Mouse (Mus musculus) erythroblast, adult 5-6 weeks (primary cell): ENCODE data around the gene Pcbp4. TPM values are rescaled to one million over a fixed set of nuclear protein-coding genes. Genes with fewer than 3 reads are reported as not detected.
"Not testable (repeated sequence)": the region's sequence is repeated elsewhere in the genome, so short reads cannot be mapped to it uniquely, and the experiment has no call there.

Source experiments
- ATAC-seq: replicated peaks from 2 replicates; pipeline ENCODE4 v1.8.0; 2016; ENCODE audit warnings: moderate number of reproducible peaks, mild to moderate bottlenecking, moderate TSS enrichment, inconsistent platforms; ENCODE audit not compliant: poor library complexity, low FRiP score, severe bottlenecking
- total RNA-seq, 2 experiments: library from RNA; stranded (forward) in 1 of 2; stranded (reverse) in 1 of 2; fragments of 150-400 nt in 1 of 2; fragments of 200-764, 138-1000 nt in 1 of 2; gene quantifications; 2 replicates each; pipeline versions ENCODE4 v1.2.3 to v1.2.4; 2015 to 2017; ENCODE audit warnings: low replicate concordance in 2 of 2

Pcbp4 gene
- total RNA-seq, 2 experiments from 2014 or later, result not detected

DNA sequence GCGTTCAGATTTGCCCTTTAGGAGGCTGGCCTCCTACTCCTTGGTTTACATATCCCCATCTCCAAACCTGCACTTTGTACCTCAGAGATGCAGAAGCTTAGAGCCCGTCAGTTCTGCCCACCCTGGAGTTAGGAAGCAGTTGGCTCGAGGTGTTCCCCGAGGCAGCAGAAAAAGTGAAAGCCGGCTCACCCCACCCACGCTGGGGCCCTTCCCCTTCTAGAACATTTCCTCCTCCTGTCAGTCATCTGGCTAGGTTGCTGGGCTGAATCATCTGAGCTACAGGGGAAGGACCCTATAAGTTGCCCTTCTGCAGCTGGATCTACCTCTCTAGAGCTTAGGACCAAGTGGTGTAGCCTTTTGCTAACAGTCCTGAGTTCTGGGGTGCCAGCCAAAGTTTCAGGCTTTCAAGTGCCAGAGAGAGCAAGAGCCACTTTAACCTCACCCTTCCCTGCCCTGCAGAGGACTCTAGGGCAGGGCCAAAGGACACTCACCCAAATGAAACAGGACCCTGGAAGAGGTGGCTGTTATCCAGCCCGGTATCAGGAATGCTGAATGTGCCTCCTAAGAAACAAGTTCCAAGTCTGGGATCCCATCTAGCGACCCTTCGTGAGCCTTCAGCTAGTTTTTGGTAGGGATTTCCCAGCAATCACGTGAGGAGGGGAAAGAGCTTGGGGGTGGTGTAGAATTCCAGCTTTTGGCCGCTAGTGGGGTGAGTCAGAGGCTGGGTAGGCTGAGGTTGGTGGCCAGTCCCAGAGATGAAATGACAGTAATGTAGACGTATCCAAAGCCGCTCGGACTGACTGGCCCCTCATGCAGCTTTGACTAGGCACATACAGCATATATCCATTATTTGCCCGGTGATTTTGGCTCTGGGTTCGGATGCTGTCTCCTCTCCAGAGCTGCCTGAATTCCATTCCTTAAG is 23.2 kb downstream of the Pcbp4 start:
- no peak; the same call in 1 of the 2 replicates for ATAC-seq

- peak; percentile 98 for ATAC-seq
Measured at GRCm38 (mm10) chr9:106476924-106477484, 23.9 kb downstream of the Pcbp4 start, which contains the start of gene Parp3. Gene Parp3, minus strand, starts transcription at chr9:106476949.

GRCm38 (mm10) chr9:106477649-106478048 is 24.6 kb downstream of the Pcbp4 start:
- ATAC-seq, result no peak

DNA sequence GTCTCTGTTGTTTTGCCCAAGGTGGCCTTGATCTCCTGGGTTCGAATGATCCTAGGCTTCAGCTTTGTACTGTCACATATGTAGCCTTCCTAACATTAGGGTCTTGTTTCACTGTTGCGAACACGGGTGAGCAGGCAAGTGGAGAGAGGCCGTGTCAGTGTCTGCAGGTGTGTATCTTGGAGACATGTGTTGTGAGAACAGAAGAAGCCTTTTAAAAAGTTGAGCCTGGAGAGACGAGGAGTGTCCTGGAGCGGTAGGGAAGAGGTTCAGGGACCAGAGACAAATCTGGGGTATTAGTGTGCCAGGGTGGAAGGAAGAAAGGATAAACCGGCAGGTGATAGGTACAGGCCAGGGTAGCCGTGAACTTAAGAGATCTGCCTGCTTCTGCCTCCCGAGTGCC is 25.0 kb downstream of the Pcbp4 start:
- ATAC-seq, result no peak

DNA sequence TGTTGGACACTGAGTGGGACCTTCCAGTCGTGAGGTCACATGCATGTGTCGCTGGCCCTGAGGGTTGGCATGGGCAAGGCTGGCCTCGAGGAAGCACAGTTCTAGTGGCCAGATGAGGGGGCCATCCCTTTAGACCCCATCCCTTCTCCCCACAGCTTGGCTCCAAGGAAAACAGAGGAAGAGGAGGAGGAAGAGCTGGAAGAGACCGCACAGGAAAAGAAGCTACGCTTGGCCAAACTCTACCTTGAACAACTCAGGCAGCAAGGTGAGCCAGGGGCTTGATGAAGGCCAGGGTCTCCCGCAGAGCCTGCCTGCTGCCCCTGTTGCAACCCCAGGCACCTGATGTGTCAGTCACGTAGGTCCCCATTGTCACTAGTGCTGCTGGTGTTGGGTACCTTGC is 27.4 kb downstream of the Pcbp4 start:
- no peak for ATAC-seq

DNA sequence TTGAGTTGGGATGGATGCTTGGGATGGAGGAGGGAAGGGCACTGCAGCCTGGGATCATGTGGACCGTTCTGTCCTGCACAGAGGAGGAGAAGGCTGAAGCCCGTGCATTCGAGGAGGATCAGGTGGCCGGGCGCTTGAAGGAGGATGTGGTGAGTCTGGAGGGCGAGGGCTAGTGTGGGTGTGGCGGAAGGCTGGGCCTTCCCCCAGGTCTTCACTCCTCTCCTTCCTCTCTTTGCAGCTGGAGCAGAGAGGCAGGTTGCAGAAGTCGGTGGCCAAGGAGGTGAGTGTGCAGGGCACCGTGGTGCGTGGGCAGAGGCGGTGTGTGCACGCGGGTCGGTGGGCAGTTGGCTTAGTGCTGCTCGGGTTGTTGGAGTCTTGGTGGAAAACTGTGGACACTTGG is 28.0 kb downstream of the Pcbp4 start:
- ATAC-seq, result no peak

- no peak for ATAC-seq
Measured at GRCm38 (mm10) chr9:106481676-106482075, 28.6 kb downstream of the Pcbp4 start.

DNA sequence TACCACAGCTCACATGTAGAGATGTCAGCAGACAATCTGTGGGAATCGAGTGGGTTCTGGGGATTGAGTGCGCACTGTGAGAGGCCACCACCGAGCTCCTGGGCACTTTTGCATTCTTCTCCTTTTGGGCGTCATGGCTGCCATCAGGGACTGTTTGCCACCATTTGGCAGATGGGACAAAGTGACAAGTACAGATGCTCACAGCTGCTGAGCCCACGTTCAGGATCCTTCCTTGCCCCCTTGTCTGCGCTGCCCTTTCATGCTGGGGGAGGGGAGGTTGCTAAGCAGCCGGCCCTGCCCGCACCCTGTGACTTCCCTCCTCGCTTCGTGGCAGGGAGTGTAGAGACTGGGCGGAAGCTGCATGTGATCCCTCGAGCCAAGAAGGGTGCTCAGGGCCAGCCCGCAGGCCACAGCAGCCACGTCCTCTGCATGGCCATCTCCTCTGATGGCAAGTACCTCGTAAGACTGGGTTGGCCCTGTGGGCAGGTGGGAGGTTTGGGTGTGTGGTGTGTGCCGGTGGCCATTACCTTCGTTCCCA is 29.6 kb downstream of the Pcbp4 start:
- ATAC-seq, result no peak

- no peak for ATAC-seq
Measured at GRCm38 (mm10) chr9:106483136-106483535, 30.0 kb downstream of the Pcbp4 start.

- ATAC-seq, result no peak
Measured at GRCm38 (mm10) chr9:106483606-106484005, 30.5 kb downstream of the Pcbp4 start.

- no peak for ATAC-seq
Measured at GRCm38 (mm10) chr9:106485076-106485475, 32.0 kb downstream of the Pcbp4 start.

- ATAC-seq, result not testable (repeated sequence)
Measured at GRCm38 (mm10) chr9:106487602-106488001, 34.5 kb downstream of the Pcbp4 start.

DNA sequence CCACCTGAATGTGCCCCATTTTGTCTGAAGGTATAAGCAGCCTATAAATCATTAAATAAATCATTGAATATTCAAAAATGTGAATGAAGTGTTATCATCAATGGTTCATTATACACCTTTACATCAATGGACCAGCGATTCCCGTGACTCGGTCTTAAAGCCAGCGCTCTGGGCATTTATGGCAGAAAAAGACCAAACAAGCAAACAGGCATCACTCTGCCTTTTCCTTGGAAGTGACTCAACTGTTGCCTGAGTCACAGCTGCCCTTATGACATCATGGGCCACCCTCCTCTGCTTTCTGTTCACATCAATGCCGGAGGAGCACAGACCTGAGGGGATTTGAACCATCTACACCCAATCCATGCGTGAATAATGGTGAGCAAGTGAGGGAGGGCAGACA is 46.6 kb downstream of the Pcbp4 start, which contains the start of gene Iqcf1:
TSS of gene Iqcf1 (plus strand) at position 301 of the 400 bp plus-strand sequence.
- no peak for ATAC-seq

GRCm38 (mm10) chr9:106501846-106502245 is 48.8 kb downstream of the Pcbp4 start:
- ATAC-seq, result no peak

DNA sequence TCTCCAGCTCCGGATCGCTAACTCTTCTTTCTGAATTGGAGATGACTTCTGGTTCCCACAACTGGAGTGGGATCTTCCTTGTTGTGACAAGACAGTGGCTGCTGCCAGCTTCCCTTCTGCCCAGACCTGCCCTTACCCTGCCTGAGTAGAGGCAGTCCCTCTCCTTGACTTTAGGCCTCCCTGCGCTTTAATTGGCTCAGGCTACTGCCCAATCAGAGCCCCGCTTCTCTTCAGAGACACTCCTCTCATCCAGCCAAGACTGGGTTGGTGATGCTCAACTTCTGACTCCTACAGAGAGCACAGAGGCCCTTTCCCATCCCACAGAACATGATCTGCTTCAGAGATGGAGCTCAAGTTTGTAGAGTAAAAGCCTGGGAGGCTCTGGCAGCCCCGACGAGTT is 51.2 kb downstream of the Pcbp4 start:
- no peak for ATAC-seq

GRCm38 (mm10) chr9:106509356-106509755 is 56.3 kb downstream of the Pcbp4 start:
- no peak for ATAC-seq

GRCm38 (mm10) chr9:106512729-106513450 is 59.8 kb downstream of the Pcbp4 start:
- no peak for ATAC-seq

GRCm38 (mm10) chr9:106513566-106513965 is 60.5 kb downstream of the Pcbp4 start:
- ATAC-seq, result no peak
